Comparison of ENCODE assay signal across 10 mouse cellular contexts in the genomic region with DNA sequence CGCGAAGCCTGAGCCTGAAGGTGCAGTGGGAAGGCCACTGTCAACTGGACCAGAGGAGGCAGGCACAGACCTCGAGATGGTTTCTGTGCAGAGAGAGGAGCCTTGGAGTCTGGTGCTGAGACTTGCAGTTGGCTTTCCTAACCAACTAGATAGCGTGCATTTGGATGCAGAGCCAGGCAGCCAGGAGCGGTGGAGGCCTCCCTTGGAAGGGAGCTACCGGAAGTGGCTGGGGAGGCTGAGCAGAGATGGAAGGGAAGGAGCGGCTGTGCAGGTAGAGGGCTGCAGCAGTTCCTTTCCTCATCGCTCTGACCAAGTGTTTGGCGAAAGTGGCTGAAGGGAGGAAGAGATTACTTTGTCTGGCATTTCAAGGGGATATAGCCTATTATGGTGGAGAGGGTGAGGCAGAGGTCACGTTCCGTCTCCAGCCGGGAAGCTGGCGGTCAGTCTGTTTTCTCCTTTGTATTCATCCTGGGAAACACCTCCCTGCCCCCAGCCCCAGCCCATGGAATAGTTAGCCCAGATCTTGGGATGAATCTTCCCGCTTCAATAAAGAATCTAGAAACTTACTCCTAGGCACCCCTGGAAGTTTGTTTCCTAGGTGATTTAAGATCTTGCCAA. TPM values are rescaled to one million over a fixed set of nuclear protein-coding genes. Genes with fewer than 3 reads are reported as not detected.
DNase-seq lines count a peak whose midpoint lies in the region; ATAC-seq lines count a peak whose summit lies in the region.
"Had no signal": no experiment of that assay in that cellular context is flagged by ENCODE, and none has a peak within 500 bp of the region (broad histone marks: within the 10 kb centered on the region; RNA-seq: fewer than 3 reads in every experiment).

No protein-coding gene starts in this region.

- no peaks in the 10 kb centered on the region for H3K27me3 ChIP-seq in kidney, embryonic 14.5 days (ENCODE audit: control insufficient read depth, insufficient read depth, low read length)
- no peaks in the 10 kb centered on the region for H3K27me3 ChIP-seq in embryonic facial prominence, embryonic 14.5 days (replicated peaks; ENCODE audit: control insufficient read depth, insufficient read depth, low read length)
- H3K27me3 ChIP-seq in limb, embryonic 13.5 days, result no peaks in the 10 kb centered on the region

- WGBS in kidney, embryonic 14.5 days, result 28% methylated on average over 14 of the region's 14 CpGs
- 35% methylated on average over 13 of the region's 14 CpGs for WGBS in embryonic facial prominence, embryonic 14.5 days
- 33% methylated on average over 14 of the region's 14 CpGs for WGBS in limb, embryonic 13.5 days

- no peak overlapping the region for H3K9ac ChIP-seq in kidney, embryonic 14.5 days (ENCODE audit: low read depth, low read length)
- H3K9ac ChIP-seq in embryonic facial prominence, embryonic 14.5 days (ENCODE audit: low read depth, low read length), result no peak overlapping the region
- no peak overlapping the region for H3K9ac ChIP-seq in limb, embryonic 13.5 days
- H3K9ac ChIP-seq: liver, embryonic 14.5 days had no signal

- H3K36me3 ChIP-seq in kidney, embryonic 14.5 days (ENCODE audit: control insufficient read depth, insufficient read depth, low read length), result no peaks in the 10 kb centered on the region
- H3K36me3 ChIP-seq in embryonic facial prominence, embryonic 14.5 days (ENCODE audit: control insufficient read depth, insufficient read depth, low read length), result no peaks in the 10 kb centered on the region
- no peaks in the 10 kb centered on the region for H3K36me3 ChIP-seq in limb, embryonic 13.5 days

- no peak overlapping the region for H3K4me3 ChIP-seq in kidney, embryonic 14.5 days (ENCODE audit: low read length)
- no peak overlapping the region for H3K4me3 ChIP-seq in embryonic facial prominence, embryonic 14.5 days (ENCODE audit: low read depth, low read length)
- no peak overlapping the region for H3K4me3 ChIP-seq in limb, embryonic 13.5 days

- peaks cover 4% of the 10 kb centered on the region; the same call in 1 of the 2 replicates for H3K9me3 ChIP-seq in kidney, embryonic 14.5 days (ENCODE audit: control insufficient read depth, low read length)
- 0 out of 2 replicates have a peak, but pooled peaks cover 4% of the 10 kb centered on the region for H3K9me3 ChIP-seq in embryonic facial prominence, embryonic 14.5 days (ENCODE audit: control insufficient read depth, low read length)
- peaks cover 5% of the 10 kb centered on the region; the same call in 1 of the 2 replicates for H3K9me3 ChIP-seq in limb, embryonic 13.5 days

- 0 out of 2 replicates have a peak overlapping the region, but pooled peaks have one; percentile 4 for H3K4me2 ChIP-seq in kidney, embryonic 14.5 days (replicated peaks; ENCODE audit: low read depth, low read length)
- no peak overlapping the region for H3K4me2 ChIP-seq in embryonic facial prominence, embryonic 14.5 days (ENCODE audit: low read depth, low read length)
- H3K4me2 ChIP-seq in limb, embryonic 13.5 days (replicated peaks), result peak overlapping the region; percentile 58

- peaks cover 14% of the 10 kb centered on the region; the same call in 1 of the 2 replicates for H3K4me1 ChIP-seq in kidney, embryonic 14.5 days (ENCODE audit: control insufficient read depth, insufficient read depth, low read length)
- peaks cover 13% of the 10 kb centered on the region for H3K4me1 ChIP-seq in embryonic facial prominence, embryonic 14.5 days (ENCODE audit: control insufficient read depth, insufficient read depth, low read length)
- H3K4me1 ChIP-seq in limb, embryonic 13.5 days, result peaks cover 25% of the 10 kb centered on the region

- no peak overlapping the region for H3K27ac ChIP-seq in kidney, embryonic 14.5 days (ENCODE audit: low read depth, low read length)
- 0 out of 2 replicates have a peak overlapping the region, but pooled peaks have one; percentile 8 for H3K27ac ChIP-seq in embryonic facial prominence, embryonic 14.5 days (replicated peaks; ENCODE audit: low read depth, low read length)
- H3K27ac ChIP-seq in limb, embryonic 13.5 days, result no peak overlapping the region
- H3K27ac ChIP-seq: liver, embryonic 14.5 days had no signal

- no peak for DNase-seq in kidney, postnatal 36 days
- peak; percentile 73 for DNase-seq in R1 (ENCODE audit: low read depth, low spot score)
- no peak for DNase-seq in embryonic facial prominence, embryonic 14.5 days (ENCODE audit: low spot score)
- no peak for DNase-seq in frontal cortex, postnatal 10 days (ENCODE audit: low spot score in 2 of 2)
- no peak for DNase-seq in gastrocnemius, adult 18-20 months (ENCODE audit: low spot score)
- DNase-seq: adrenal gland, adult 2 months; cerebellum, adult 11-12 months had no signal

- ATAC-seq in kidney, embryonic 14.5 days (ENCODE audit: low FRiP score, low TSS enrichment), result no peak
- ATAC-seq in embryonic facial prominence, embryonic 14.5 days (ENCODE audit: low read depth), result 0 out of 2 replicates have a peak, but pooled peaks have one; percentile 55
- ATAC-seq in limb, embryonic 13.5 days (ENCODE audit: low FRiP score, low read depth), result no peak

RNA-seq across cellular contexts. Expression of a gene that starts 20.6 kb away (rescaled TPM):
- polyA plus RNA-seq in kidney, embryonic 14.5 days (2014; fragmentation: Nextera tagmentation; extraction: Ambion mirVana), result 1,338 and 1,904 TPM in 2 replicates
- 1,276 and 1,392 TPM in 2 replicates for polyA plus RNA-seq in embryonic facial prominence, embryonic 14.5 days (2014; fragmentation: Nextera tagmentation; extraction: Ambion mirVana)
- polyA plus RNA-seq in limb, embryonic 13.5 days (2015; fragmentation: Nextera tagmentation; extraction: Ambion mirVana), result 927 and 945 TPM in 2 replicates
- 100 to 1,000 TPM; 767 to 782 TPM for total RNA-seq in gastrocnemius, adult 18-20 months (2021)

RNA-seq across cellular contexts. Expression of a gene that starts 20.7 kb away (rescaled TPM):
- 17.0 and 18.3 TPM in 2 replicates for polyA plus RNA-seq in kidney, embryonic 14.5 days (2014; fragmentation: Nextera tagmentation; extraction: Ambion mirVana)
- polyA plus RNA-seq in embryonic facial prominence, embryonic 14.5 days (2014; fragmentation: Nextera tagmentation; extraction: Ambion mirVana), result 14.6 and 14.9 TPM in 2 replicates
- 20.1 TPM in 2 replicates for polyA plus RNA-seq in limb, embryonic 13.5 days (2015; fragmentation: Nextera tagmentation; extraction: Ambion mirVana)
- 1 to 10 TPM; 6.2 to 8.2 TPM for total RNA-seq in gastrocnemius, adult 18-20 months (2021)
